Mouse (Mus musculus) liver, embryonic 14.5 days (tissue): Measurements from ENCODE around the gene Agbl4. TPM values are rescaled to one million over a fixed set of nuclear protein-coding genes. Genes with fewer than 3 reads are reported as not detected.

Experiments
- ATAC-seq: fragments of 200-750 bp; cut with Nextera tagmentation; 2 replicates; pipeline ENCODE4 v1.8.0; 2017; ENCODE audit warnings: moderate number of reproducible peaks, mild to moderate bottlenecking, moderate library complexity; ENCODE audit not compliant: insufficient read depth
- DNase-seq, 3 experiments: peaks; one replicate each; pipeline ENCODE4 v3.0.0-alpha.2; 2012 to 2013; ENCODE audit warnings: low read depth in 3 of 3, low spot score in 3 of 3
- H3K27ac ChIP-seq: fragments of 300-500 bp; sonication (generic); 2 replicates; pipeline ENCODE4 v1.5.1; 2014; ENCODE audit warnings: moderate library complexity, mild to moderate bottlenecking, control low read depth, inconsistent platforms
- H3K27me3 ChIP-seq: fragments of 300-500 bp; sonication (generic); 2 replicates; pipeline ENCODE4 v1.6.1; 2014; ENCODE audit warnings: mild to moderate bottlenecking, low read length, moderate library complexity; ENCODE audit not compliant: control insufficient read depth, insufficient read depth
- H3K36me3 ChIP-seq: fragments of 300-500 bp; sonication (generic); replicated peaks from 2 replicates; pipeline ENCODE4 v1.6.1; 2014; ENCODE audit warnings: low read depth; ENCODE audit not compliant: control insufficient read depth, insufficient read depth
- H3K4me1 ChIP-seq, 2 experiments: fragments of 200-500 bp in 1 of 2; fragments of 300-500 bp in 1 of 2; sonication (generic) in 1 of 2; replicated peaks; 2 replicates each; pipeline ENCODE4 v1.6.1; 2012 to 2014; ENCODE audit warnings: antibody characterized with exemption in 1 of 2, inconsistent platforms in 1 of 2, low read length in 1 of 2; ENCODE audit not compliant: control insufficient read depth in 2 of 2, insufficient read depth in 2 of 2
- H3K4me2 ChIP-seq: fragments of 300-500 bp; sonication (generic); 2 replicates; pipeline ENCODE4 v1.6.1; 2014; ENCODE audit warnings: low read depth, mild to moderate bottlenecking, control low read depth, moderate library complexity
- H3K4me3 ChIP-seq, 2 experiments: fragments of 200-500 bp in 1 of 2; fragments of 300-500 bp in 1 of 2; sonication (generic) in 1 of 2; 2 replicates each; pipeline ENCODE4 v1.5.1; 2012 to 2014; ENCODE audit warnings: low read depth in 2 of 2, low read length in 2 of 2, mild to moderate bottlenecking in 2 of 2, control low read depth in 1 of 2, inconsistent platforms in 1 of 2, moderate library complexity in 1 of 2; ENCODE audit not compliant: insufficient read depth in 1 of 2
- H3K9ac ChIP-seq: fragments of 300-500 bp; sonication (generic); replicated peaks from 2 replicates; pipeline ENCODE4 v1.6.1; 2014; ENCODE audit warnings: mild to moderate bottlenecking, control low read depth, moderate library complexity
- H3K9me3 ChIP-seq: fragments of 300-500 bp; sonication (generic); 2 replicates; pipeline ENCODE4 v1.6.1; 2016; ENCODE audit warnings: low read length, mixed read lengths; ENCODE audit not compliant: control insufficient read depth
- CTCF ChIP-seq: IDR thresholded peaks from 2 replicates; pipeline ENCODE4 v1.5.1; 2016; ENCODE audit warnings: antibody characterized with exemption, low read depth, control low read depth
- EP300 ChIP-seq: IDR thresholded peaks from 2 replicates; pipeline ENCODE4 v1.6.1; 2016; ENCODE audit warnings: antibody characterized with exemption, low read depth
- WGBS: fragments of 180-500 bp; shearing (Covaris S2); extraction: QIAGEN DNeasy Blood & Tissue Kit; methylation state at CpG from one replicate; pipeline ENCODE4 v1.1.7; 2014; ENCODE audit not compliant: insufficient replicate concordance; 5-methylcytosine and 5-hydroxymethylcytosine counted together
- polyA plus RNA-seq, 2 experiments: library from polyadenylated mRNA; depleted of rRNA in 1 of 2; stranded (reverse) in 1 of 2; unstranded in 1 of 2; fragments of >200 nt; fragmentation: Nextera tagmentation in 1 of 2; extraction: Ambion mirVana in 1 of 2; gene quantifications; 2 replicates each; pipeline versions ENCODE4 v1.2.1 to v1.2.3; 2012 to 2014

Agbl4 gene
- polyA plus RNA-seq, 2 experiments, result not detected

GRCm38 (mm10) chr4:111518191-111518590 lies 1120.7 kb downstream of the Agbl4 start:
- no peak for TF ChIP-seq CTCF
- Histone ChIP-seq H3K36me3 (no peaks in the 10 kb centered on the region), H3K27ac (no peak overlapping the region), H3K4me3 (no peak overlapping the region), H3K9me3 (no peaks in the 10 kb centered on the region), H3K27me3 (no peaks in the 10 kb centered on the region), H3K9ac (no peak overlapping the region), H3K4me2 (no peak overlapping the region), H3K4me1 (peaks cover 0 to 2% of the 10 kb centered on the region in 2 experiments; a peak in 2 of 4 replicates)
- WGBS, result 61% methylated on average over 4 of the region's 4 CpGs
- DNase-seq, result no peak
- ATAC-seq, result no peak

GRCm38 (mm10) chr4:111519267-111519666 lies 1121.8 kb downstream of the Agbl4 start:
- H3K9ac ChIP-seq, result no peak overlapping the region
- no peak overlapping the region for H3K4me2 ChIP-seq
- H3K36me3 ChIP-seq, result no peaks in the 10 kb centered on the region
- TF ChIP-seq EP300 (no peak), CTCF (no peak)
- ATAC-seq (no peak), DNase-seq (no peak)
- no peak overlapping the region for H3K4me3 ChIP-seq
- no peak overlapping the region for H3K27ac ChIP-seq
- WGBS, result 39% methylated on average over 3 of the region's 3 CpGs
- peaks cover 0 to 2% of the 10 kb centered on the region in 2 experiments; a peak in 2 of 4 replicates for H3K4me1 ChIP-seq
- H3K27me3 ChIP-seq, result no peaks in the 10 kb centered on the region
- no peaks in the 10 kb centered on the region for H3K9me3 ChIP-seq

GRCm38 (mm10) chr4:111520006-111520405 lies 1122.5 kb downstream of the Agbl4 start:
- 60% methylated on average over 2 of the region's 2 CpGs for WGBS
- Histone ChIP-seq H3K27ac (no peak overlapping the region), H3K36me3 (no peaks in the 10 kb centered on the region), H3K27me3 (no peaks in the 10 kb centered on the region), H3K9me3 (no peaks in the 10 kb centered on the region), H3K4me2 (no peak overlapping the region), H3K4me3 (no peak overlapping the region), H3K4me1 (peaks cover 0 to 2% of the 10 kb centered on the region in 2 experiments; a peak in 2 of 4 replicates), H3K9ac (no peak overlapping the region)
- DNase-seq, result no peak
- ATAC-seq, result no peak
- TF ChIP-seq EP300, result no peak
- TF ChIP-seq CTCF, result no peak

- DNase-seq, result no peak
- 34% methylated on average over 2 of the region's 2 CpGs for WGBS
- Histone ChIP-seq H3K4me1 (no peaks in the 10 kb centered on the region), H3K4me3 (no peak overlapping the region), H3K27me3 (no peaks in the 10 kb centered on the region), H3K9ac (no peak overlapping the region), H3K4me2 (no peak overlapping the region), H3K9me3 (no peaks in the 10 kb centered on the region), H3K36me3 (no peaks in the 10 kb centered on the region), H3K27ac (no peak overlapping the region)
- TF ChIP-seq CTCF (no peak), EP300 (no peak)
- ATAC-seq, result no peak
These were observed 1125.5 kb downstream of the Agbl4 start for GRCm38 (mm10) chr4:111522974-111523373.

GRCm38 (mm10) chr4:111528961-111529360 lies 1131.5 kb downstream of the Agbl4 start:
- Histone ChIP-seq H3K4me1 (peaks cover 15 to 25% of the 10 kb centered on the region in 2 experiments), H3K36me3 (no peaks in the 10 kb centered on the region), H3K9ac (no peak overlapping the region), H3K9me3 (no peaks in the 10 kb centered on the region), H3K4me3 (no peak overlapping the region), H3K27ac (no peak overlapping the region), H3K27me3 (no peaks in the 10 kb centered on the region), H3K4me2 (no peak overlapping the region)
- ATAC-seq (no peak), DNase-seq (no peak)
- 75% methylated on average over 6 of the region's 6 CpGs for WGBS
- TF ChIP-seq CTCF (no peak), EP300 (no peak)
